Mouse (Mus musculus) lung, embryonic 14.5 days (tissue): ENCODE data around the gene Ablim1. TPM values are rescaled to one million over a fixed set of nuclear protein-coding genes. Genes with fewer than 3 reads are reported as not detected.

Experiments used
- ATAC-seq: fragments of 200-750 bp; cut with Nextera tagmentation; 2 replicates; pipeline ENCODE4 v1.8.0; 2017; ENCODE audit warnings: mild to moderate bottlenecking, moderate TSS enrichment, moderate library complexity; ENCODE audit not compliant: insufficient read depth
- DNase-seq: peaks from one replicate; pipeline ENCODE4 v3.0.0-alpha.2; 2015
- H3K27ac ChIP-seq: fragments of 300-500 bp; sonication (generic); 2 replicates; pipeline ENCODE4 v1.5.1; 2014; ENCODE audit warnings: low read depth, mild to moderate bottlenecking, moderate library complexity
- H3K27me3 ChIP-seq: fragments of 300-500 bp; sonication (generic); 2 replicates; pipeline ENCODE4 v1.6.1; 2014; ENCODE audit warnings: low read length, control low read depth; ENCODE audit not compliant: insufficient read depth
- H3K36me3 ChIP-seq: fragments of 300-500 bp; sonication (generic); 2 replicates; pipeline ENCODE4 v1.6.1; 2014; ENCODE audit warnings: control low read depth; ENCODE audit not compliant: insufficient read depth
- H3K4me1 ChIP-seq: fragments of 300-500 bp; sonication (generic); 2 replicates; pipeline ENCODE4 v1.6.1; 2014; ENCODE audit warnings: antibody characterized with exemption, control low read depth; ENCODE audit not compliant: insufficient read depth
- H3K4me2 ChIP-seq: fragments of 300-500 bp; sonication (generic); 2 replicates; pipeline ENCODE4 v1.6.1; 2014; ENCODE audit warnings: mild to moderate bottlenecking
- H3K4me3 ChIP-seq: fragments of 300-500 bp; sonication (generic); 2 replicates; pipeline ENCODE4 v1.5.1; 2014; ENCODE audit warnings: low read depth, low read length
- H3K9ac ChIP-seq: fragments of 300-500 bp; sonication (generic); 2 replicates; pipeline ENCODE4 v1.6.1; 2014
- H3K9me3 ChIP-seq: fragments of 300-500 bp; sonication (generic); 2 replicates; pipeline ENCODE4 v1.6.1; 2016; ENCODE audit warnings: low read depth, low read length, control low read depth
- CTCF ChIP-seq: IDR thresholded peaks from 2 replicates; pipeline ENCODE4 v1.5.1; 2016; ENCODE audit warnings: antibody characterized with exemption, low read depth
- WGBS: fragments of 180-500 bp; shearing (Covaris S2); extraction: QIAGEN DNeasy Blood & Tissue Kit; methylation state at CpG from one replicate; pipeline ENCODE4 v1.1.7; 2014; 5-methylcytosine and 5-hydroxymethylcytosine counted together
- polyA plus RNA-seq: library from polyadenylated mRNA; unstranded; fragments of >200 nt; fragmentation: Nextera tagmentation; extraction: Ambion mirVana; gene quantifications from 2 replicates; pipeline ENCODE4 v1.2.1, GENCODE M21; 2014

The Ablim1 gene
- polyA plus RNA-seq, 1 experiment from 2014 or later: 39.9 TPM

- ATAC-seq (no peak), DNase-seq (no peak)
- Histone ChIP-seq H3K4me2 (no peak overlapping the region), H3K4me3 (no peak overlapping the region), H3K27ac (no peak overlapping the region), H3K9me3 (peaks cover 6% of the 10 kb centered on the region; the same call in 1 of the 2 replicates), H3K4me1 (no peaks in the 10 kb centered on the region), H3K9ac (no peak overlapping the region), H3K27me3 (no peaks in the 10 kb centered on the region), H3K36me3 (no peaks in the 10 kb centered on the region)
- no peak for TF ChIP-seq CTCF
- 81% methylated on average over 1 of the region's 1 CpGs for WGBS
These were observed 30.0 kb upstream of the Ablim1 start for GRCm38 (mm10) chr19:57344678-57345077.

- no peak for ATAC-seq
- Histone ChIP-seq H3K27ac (no peak overlapping the region), H3K9ac (no peak overlapping the region), H3K36me3 (no peaks in the 10 kb centered on the region), H3K27me3 (no peaks in the 10 kb centered on the region), H3K4me1 (no peaks in the 10 kb centered on the region; the same call in 1 of the 2 replicates), H3K9me3 (peaks cover 6% of the 10 kb centered on the region; the same call in 1 of the 2 replicates), H3K4me2 (no peak overlapping the region), H3K4me3 (no peak overlapping the region)
- no peak for TF ChIP-seq CTCF
- WGBS: 68% methylated on average over 5 of the region's 5 CpGs
- DNase-seq: no peak
These were observed 29.1 kb upstream of the Ablim1 start for GRCm38 (mm10) chr19:57343860-57344259.

- ATAC-seq (no peak), DNase-seq (no peak)
- no peak for TF ChIP-seq CTCF
- Histone ChIP-seq H3K4me1 (no peaks in the 10 kb centered on the region; the same call in 1 of the 2 replicates), H3K9me3 (no peaks in the 10 kb centered on the region), H3K4me2 (no peak overlapping the region), H3K36me3 (no peaks in the 10 kb centered on the region), H3K27me3 (no peaks in the 10 kb centered on the region), H3K27ac (peak overlapping the region; percentile 20; the same call in 1 of the 2 replicates), H3K4me3 (no peak overlapping the region), H3K9ac (no peak overlapping the region)
- WGBS: 54% methylated on average over 8 of the region's 8 CpGs
These were observed 26.4 kb upstream of the Ablim1 start for GRCm38 (mm10) chr19:57340900-57341742.

- no peaks in the 10 kb centered on the region for H3K9me3 ChIP-seq
- ATAC-seq (no peak), DNase-seq (peak; percentile 53)
- 61% methylated on average over 13 of the region's 13 CpGs for WGBS
- no peaks in the 10 kb centered on the region; the same call in 1 of the 2 replicates for H3K4me1 ChIP-seq
- no peak for TF ChIP-seq CTCF
- no peaks in the 10 kb centered on the region for H3K36me3 ChIP-seq
- H3K4me3 ChIP-seq: no peak overlapping the region
- no peak overlapping the region for H3K27ac ChIP-seq
- H3K4me2 ChIP-seq: no peak overlapping the region
- H3K9ac ChIP-seq: no peak overlapping the region
- no peaks in the 10 kb centered on the region for H3K27me3 ChIP-seq
These were observed 24.7 kb upstream of the Ablim1 start for GRCm38 (mm10) chr19:57339281-57339864.

- ATAC-seq (no peak), DNase-seq (no peak)
- Histone ChIP-seq H3K9me3 (no peaks in the 10 kb centered on the region), H3K27ac (no peak overlapping the region), H3K4me1 (no peaks in the 10 kb centered on the region; the same call in 1 of the 2 replicates), H3K4me3 (no peak overlapping the region), H3K36me3 (no peaks in the 10 kb centered on the region), H3K9ac (no peak overlapping the region), H3K4me2 (no peak overlapping the region), H3K27me3 (no peaks in the 10 kb centered on the region)
- 52% methylated on average over 8 of the region's 8 CpGs for WGBS
- no peak for TF ChIP-seq CTCF
These were observed 20.4 kb upstream of the Ablim1 start for GRCm38 (mm10) chr19:57335135-57335534.

- no peaks in the 10 kb centered on the region for H3K4me1 ChIP-seq
- H3K36me3 ChIP-seq: no peaks in the 10 kb centered on the region
- no peak overlapping the region for H3K4me3 ChIP-seq
- no peak overlapping the region for H3K4me2 ChIP-seq
- TF ChIP-seq CTCF: no peak
- DNase-seq (no peak), ATAC-seq (no peak)
- H3K27me3 ChIP-seq: no peaks in the 10 kb centered on the region
- H3K9ac ChIP-seq: no peak overlapping the region
- H3K9me3 ChIP-seq: no peaks in the 10 kb centered on the region
- no peak overlapping the region for H3K27ac ChIP-seq
- 88% methylated on average over 4 of the region's 4 CpGs for WGBS
These were observed 18.6 kb upstream of the Ablim1 start for GRCm38 (mm10) chr19:57333356-57333755.

GRCm38 (mm10) chr19:57331237-57331636 is 16.5 kb upstream of the Ablim1 start:
- Histone ChIP-seq H3K4me2 (no peak overlapping the region), H3K27ac (no peak overlapping the region), H3K4me3 (no peak overlapping the region), H3K36me3 (no peaks in the 10 kb centered on the region), H3K4me1 (no peaks in the 10 kb centered on the region), H3K9ac (no peak overlapping the region), H3K9me3 (no peaks in the 10 kb centered on the region), H3K27me3 (no peaks in the 10 kb centered on the region)
- WGBS: 78% methylated on average over 6 of the region's 6 CpGs
- DNase-seq (no peak), ATAC-seq (no peak)
- TF ChIP-seq CTCF: no peak
